Mouse (Mus musculus): ENCODE measurements around the gene Gfod2. TPM values are rescaled to one million over a fixed set of nuclear protein-coding genes. Genes with fewer than 3 reads are reported as not detected.
A peak's percentile ranks its signal among the peaks of the same experiment; 100 is the strongest.

Gene Gfod2
- polyA plus RNA-seq, 1 experiment from 2014 or later = 36.6 TPM

DNA sequence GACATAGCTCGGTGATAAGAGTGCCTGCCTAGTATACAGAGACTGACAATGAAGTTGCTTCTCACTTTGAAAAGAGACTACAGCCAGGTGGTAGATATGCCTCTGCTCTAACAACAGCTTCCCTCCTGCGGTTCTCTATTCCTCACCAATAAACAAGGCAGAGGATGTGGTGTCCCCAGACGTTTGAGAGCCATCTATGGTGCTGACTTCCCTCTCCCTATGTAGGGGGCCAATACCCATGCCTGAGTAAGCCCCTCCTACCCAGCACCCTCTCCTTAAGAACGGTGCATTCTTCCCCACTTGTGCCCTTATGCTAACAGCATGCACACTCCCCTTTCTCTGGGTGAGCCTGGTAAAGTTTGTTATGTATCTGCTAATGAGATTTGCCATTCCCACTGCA lies 30.5 kb upstream of the Gfod2 start:
- WGBS = 63% methylated on average over 4 of the region's 4 CpGs
- H3K9me3 ChIP-seq = no peaks in the 10 kb centered on the region
- no peak for DNase-seq (ENCODE audit: low spot score)
- peaks cover 77% of the 10 kb centered on the region for H3K36me3 ChIP-seq (replicated peaks)
- H3K27ac ChIP-seq (replicated peaks) = no peak overlapping the region
- H3K4me1 ChIP-seq = peaks cover 11% of the 10 kb centered on the region
- H3K4me3 ChIP-seq = no peak overlapping the region
- no peaks in the 10 kb centered on the region for H3K27me3 ChIP-seq (replicated peaks; ENCODE audit: low read depth, poor library complexity, severe bottlenecking)

DNA sequence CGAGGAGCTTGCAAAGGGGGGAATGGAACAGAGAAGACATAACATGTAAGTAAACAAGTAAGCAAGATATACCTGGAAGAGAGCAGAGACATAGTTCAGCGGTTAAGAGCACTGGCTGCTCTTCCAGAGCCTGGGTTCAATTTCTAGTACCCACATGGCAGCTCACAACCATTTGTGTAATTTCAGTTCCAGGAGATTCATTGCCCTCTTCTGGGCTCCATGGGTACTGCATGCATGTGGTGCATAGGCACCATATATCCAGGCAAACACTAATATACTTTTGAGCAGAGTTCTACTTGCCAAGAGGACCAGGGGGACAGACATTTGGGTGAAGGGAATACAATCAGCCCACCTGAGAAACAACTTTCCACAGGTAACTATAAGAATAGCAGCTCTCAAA lies 29.8 kb upstream of the Gfod2 start:
- Histone ChIP-seq H3K27ac (replicated peaks) (no peak overlapping the region), H3K4me3 (no peak overlapping the region), H3K9me3 (no peaks in the 10 kb centered on the region), H3K27me3 (replicated peaks; ENCODE audit: low read depth, poor library complexity, severe bottlenecking) (no peaks in the 10 kb centered on the region), H3K36me3 (replicated peaks) (peaks cover 77% of the 10 kb centered on the region), H3K4me1 (peaks cover 6% of the 10 kb centered on the region)
- 84% methylated on average over 2 of the region's 2 CpGs for WGBS
- peak; percentile 64 for DNase-seq (ENCODE audit: low spot score)

DNA sequence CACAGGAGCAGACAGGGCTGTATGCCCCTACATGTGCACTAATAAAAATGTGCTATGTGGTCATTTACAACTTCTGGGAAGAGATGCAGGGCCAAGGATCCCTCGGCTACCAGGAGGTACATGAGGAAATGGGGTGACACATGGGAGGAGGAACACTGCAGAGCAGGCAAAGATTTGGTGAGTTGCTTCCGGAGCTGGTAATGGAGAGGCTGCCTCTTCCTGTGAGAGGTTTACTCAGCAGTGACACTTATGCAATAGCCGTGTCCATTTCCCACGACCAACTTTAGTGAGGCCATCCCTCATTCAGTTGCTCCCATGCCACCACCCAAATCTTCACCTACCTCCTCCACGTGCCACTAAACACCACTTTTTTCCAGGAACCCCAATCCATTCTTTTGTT lies 21.8 kb upstream of the Gfod2 start:
- Histone ChIP-seq H3K4me1 (no peaks in the 10 kb centered on the region), H3K27ac (replicated peaks) (no peak overlapping the region), H3K27me3 (replicated peaks; ENCODE audit: low read depth, poor library complexity, severe bottlenecking) (no peaks in the 10 kb centered on the region), H3K36me3 (replicated peaks) (peaks cover 97% of the 10 kb centered on the region), H3K9me3 (no peaks in the 10 kb centered on the region), H3K4me3 (no peak overlapping the region)
- no peak for DNase-seq (ENCODE audit: low spot score)
- 89% methylated on average over 5 of the region's 5 CpGs for WGBS

DNA sequence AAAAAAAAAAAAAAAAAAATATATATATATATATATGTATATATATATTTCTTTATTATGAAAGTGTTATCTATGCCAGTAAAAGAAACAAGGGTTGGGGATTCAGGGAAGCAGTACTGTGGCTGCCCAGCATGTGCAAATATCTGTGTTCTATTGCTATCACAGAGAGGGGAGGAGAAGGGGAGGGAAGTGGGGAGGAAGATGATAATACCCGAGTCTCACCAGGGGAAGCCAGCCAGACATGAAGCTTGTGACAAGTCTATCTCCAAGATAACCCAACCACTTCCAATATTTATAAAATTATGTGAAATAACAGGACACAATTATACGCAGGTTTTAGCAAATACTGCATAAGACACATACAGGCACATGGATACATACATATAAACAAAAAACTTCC lies 19.4 kb upstream of the Gfod2 start:
- peaks cover 99% of the 10 kb centered on the region for H3K36me3 ChIP-seq (replicated peaks)
- WGBS = 93% methylated on average over 2 of the region's 2 CpGs
- no peak overlapping the region for H3K27ac ChIP-seq (replicated peaks)
- no peak for DNase-seq (ENCODE audit: low spot score)
- no peaks in the 10 kb centered on the region for H3K4me1 ChIP-seq
- no peak overlapping the region for H3K4me3 ChIP-seq
- no peaks in the 10 kb centered on the region for H3K27me3 ChIP-seq (replicated peaks; ENCODE audit: low read depth, poor library complexity, severe bottlenecking)
- H3K9me3 ChIP-seq = no peaks in the 10 kb centered on the region

- no peaks in the 10 kb centered on the region for H3K4me1 ChIP-seq
- H3K4me3 ChIP-seq = no peak overlapping the region
- H3K36me3 ChIP-seq (replicated peaks) = peaks cover 95% of the 10 kb centered on the region
- H3K27ac ChIP-seq (replicated peaks) = no peak overlapping the region
- H3K9me3 ChIP-seq = no peaks in the 10 kb centered on the region
- H3K27me3 ChIP-seq (replicated peaks; ENCODE audit: low read depth, poor library complexity, severe bottlenecking) = no peaks in the 10 kb centered on the region
- no peak for DNase-seq (ENCODE audit: low spot score)
- 95% methylated on average over 5 of the region's 5 CpGs for WGBS
These were observed 16.0 kb upstream of the Gfod2 start for GRCm38 (mm10) chr8:105774498-105774897.

DNA sequence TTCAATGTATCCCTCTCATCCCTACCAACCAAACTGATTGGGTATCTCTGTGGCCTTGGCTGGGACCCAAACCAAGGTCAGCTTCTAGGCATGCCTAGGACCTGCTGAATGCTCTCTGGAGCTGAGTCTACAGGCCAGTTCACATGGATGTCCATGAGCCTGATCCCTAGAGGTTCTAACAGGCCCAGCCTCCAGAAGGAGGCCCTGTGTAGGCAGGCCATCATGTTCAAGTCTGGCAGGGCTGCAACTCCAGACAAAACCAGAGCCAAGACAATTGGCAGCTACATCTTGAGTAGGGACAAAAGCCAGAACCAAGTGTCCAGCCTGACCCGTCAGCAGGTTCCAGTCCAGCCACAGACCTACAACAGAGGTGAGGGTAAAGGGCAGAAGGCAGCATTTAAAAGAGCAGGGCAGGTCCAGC lies 15.0 kb upstream of the Gfod2 start:
- DNase-seq (ENCODE audit: low spot score) = no peak
- peaks cover 95% of the 10 kb centered on the region for H3K36me3 ChIP-seq (replicated peaks)
- 97% methylated on average over 1 of the region's 1 CpGs for WGBS
- H3K9me3 ChIP-seq = no peaks in the 10 kb centered on the region
- no peaks in the 10 kb centered on the region for H3K4me1 ChIP-seq
- H3K27me3 ChIP-seq (replicated peaks; ENCODE audit: low read depth, poor library complexity, severe bottlenecking) = no peaks in the 10 kb centered on the region
- H3K27ac ChIP-seq (replicated peaks) = no peak overlapping the region
- H3K4me3 ChIP-seq = no peak overlapping the region

DNA sequence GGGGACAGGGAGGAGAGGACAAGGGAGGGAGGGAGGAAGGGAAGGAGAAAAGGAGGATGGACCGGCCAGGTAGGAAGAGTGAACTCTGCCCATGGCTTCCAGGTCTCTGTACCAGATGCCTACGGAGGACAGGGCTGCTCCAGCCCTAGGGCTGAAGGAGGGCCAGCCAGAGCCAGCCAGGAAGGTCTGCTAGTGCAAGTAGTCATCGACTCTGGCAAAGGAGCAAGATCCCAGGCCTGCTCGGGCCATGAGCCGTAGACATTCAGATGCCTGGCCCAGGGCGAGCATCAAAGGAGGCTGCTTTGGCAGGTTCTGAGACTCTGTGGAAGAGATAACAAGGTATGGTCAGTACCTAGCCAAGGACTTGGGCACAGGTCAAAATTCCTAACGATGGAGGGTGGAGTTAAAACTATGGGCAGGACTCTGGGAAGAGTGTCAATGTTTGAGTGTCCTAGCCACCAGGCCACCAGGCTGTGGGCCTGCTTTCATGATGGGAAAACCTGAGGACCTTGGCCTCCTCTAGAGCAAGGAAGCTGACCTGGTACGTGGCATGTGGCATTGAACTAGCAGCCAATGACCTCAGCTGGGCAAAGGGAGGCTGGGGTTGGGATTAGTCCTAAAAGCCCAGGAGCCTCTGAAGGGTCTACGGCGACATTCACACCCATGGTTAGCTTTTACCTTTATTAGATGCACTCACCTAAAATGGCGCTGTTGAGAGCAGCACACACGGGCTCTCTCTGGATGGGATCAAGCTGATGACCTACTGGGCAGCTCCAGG lies 13.1 kb upstream of the Gfod2 start:
- DNase-seq (ENCODE audit: low spot score) = no peak
- peaks cover 87% of the 10 kb centered on the region for H3K36me3 ChIP-seq (replicated peaks)
- WGBS = 94% methylated on average over 12 of the region's 12 CpGs
- H3K27ac ChIP-seq (replicated peaks) = no peak overlapping the region
- no peaks in the 10 kb centered on the region for H3K9me3 ChIP-seq
- H3K4me3 ChIP-seq = no peak overlapping the region
- no peaks in the 10 kb centered on the region for H3K27me3 ChIP-seq (replicated peaks; ENCODE audit: low read depth, poor library complexity, severe bottlenecking)
- H3K4me1 ChIP-seq = no peaks in the 10 kb centered on the region

GRCm38 (mm10) chr8:105770609-105771008 lies 12.1 kb upstream of the Gfod2 start:
- Histone ChIP-seq H3K36me3 (replicated peaks) (peaks cover 77% of the 10 kb centered on the region), H3K27me3 (replicated peaks; ENCODE audit: low read depth, poor library complexity, severe bottlenecking) (no peaks in the 10 kb centered on the region)
- 87% methylated on average over 1 of the region's 1 CpGs for WGBS

GRCm38 (mm10) chr8:105768485-105769257 lies 10.2 kb upstream of the Gfod2 start:
- DNase-seq (ENCODE audit: low spot score) = no peak
- Histone ChIP-seq H3K27me3 (replicated peaks; ENCODE audit: low read depth, poor library complexity, severe bottlenecking) (no peaks in the 10 kb centered on the region), H3K4me1 (no peaks in the 10 kb centered on the region), H3K27ac (replicated peaks) (no peak overlapping the region), H3K9me3 (no peaks in the 10 kb centered on the region), H3K36me3 (replicated peaks) (peaks cover 57% of the 10 kb centered on the region), H3K4me3 (no peak overlapping the region)
- WGBS = 92% methylated on average over 5 of the region's 5 CpGs

More at GRCm38 (mm10) chr8:105770609-105771008, 12.1 kb upstream of the Gfod2 start:
- Histone ChIP-seq H3K9me3 (no peaks in the 10 kb centered on the region), H3K4me3 (no peak overlapping the region), H3K4me1 (no peaks in the 10 kb centered on the region), H3K27ac (replicated peaks) (no peak overlapping the region)
- peak; percentile 41 for DNase-seq (ENCODE audit: low spot score)

GRCm38 (mm10) chr8:105757796-105758276 lies 628 bp downstream of the Gfod2 start:
- peak overlapping the region; percentile 91 for H3K27ac ChIP-seq (replicated peaks)
- no peaks in the 10 kb centered on the region for H3K9me3 ChIP-seq
- peaks cover 20% of the 10 kb centered on the region for H3K36me3 ChIP-seq (replicated peaks)
- no peaks in the 10 kb centered on the region for H3K27me3 ChIP-seq (replicated peaks; ENCODE audit: low read depth, poor library complexity, severe bottlenecking)
- 2% methylated on average over 12 of the region's 12 CpGs for WGBS
- no peak for DNase-seq (ENCODE audit: low spot score)
- peaks cover 12% of the 10 kb centered on the region for H3K4me1 ChIP-seq
- peak overlapping the region; percentile 98 for H3K4me3 ChIP-seq

DNA sequence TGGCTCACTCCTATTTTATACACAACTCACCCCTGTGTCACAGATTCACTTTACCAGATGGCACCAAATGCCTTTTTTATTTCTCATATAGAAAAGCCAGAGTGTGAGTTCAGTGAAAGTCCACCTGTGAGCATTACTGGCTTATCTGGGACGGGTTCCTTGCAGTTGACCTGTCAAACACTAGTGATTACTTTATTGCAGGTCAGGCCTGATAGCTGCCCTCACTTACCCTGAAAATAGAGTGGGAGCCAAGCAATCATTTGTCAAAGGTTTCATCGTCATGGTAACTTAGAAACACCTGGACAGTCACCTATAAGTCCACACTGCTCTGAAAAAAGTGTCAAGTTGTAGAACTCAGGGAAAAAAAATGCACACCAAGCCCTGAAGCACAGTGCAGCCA lies 3.8 kb downstream of the Gfod2 start:
- H3K27me3 ChIP-seq (replicated peaks; ENCODE audit: low read depth, poor library complexity, severe bottlenecking) = no peaks in the 10 kb centered on the region
- H3K4me3 ChIP-seq = no peak overlapping the region
- no peaks in the 10 kb centered on the region for H3K9me3 ChIP-seq
- H3K4me1 ChIP-seq = peaks cover 28% of the 10 kb centered on the region
- H3K27ac ChIP-seq (replicated peaks) = no peak overlapping the region
- 83% methylated on average over 2 of the region's 2 CpGs for WGBS
- no peak for DNase-seq (ENCODE audit: low spot score)
- H3K36me3 ChIP-seq (replicated peaks) = peaks cover 20% of the 10 kb centered on the region

DNA sequence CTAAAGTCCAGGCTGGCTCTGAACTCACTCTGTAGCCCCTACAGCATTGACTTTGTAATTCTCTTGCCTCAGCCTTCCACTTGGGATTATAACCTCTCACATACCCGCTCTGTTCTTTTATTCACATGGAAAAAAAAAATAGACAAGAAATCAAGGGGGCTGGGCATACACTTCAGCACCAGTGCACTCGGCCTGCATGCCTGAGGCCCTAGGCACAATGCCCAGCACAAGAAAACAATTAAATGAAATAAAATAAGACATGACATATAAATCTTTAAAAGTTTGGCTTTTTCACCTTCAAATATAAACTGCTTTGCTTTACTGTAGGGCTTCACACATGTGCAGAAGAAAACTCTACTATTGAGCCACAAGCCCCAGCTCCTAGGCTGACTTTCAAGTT lies 4.5 kb downstream of the Gfod2 start:
- H3K4me3 ChIP-seq = no peak overlapping the region
- 82% methylated on average over 2 of the region's 2 CpGs for WGBS

DNA sequence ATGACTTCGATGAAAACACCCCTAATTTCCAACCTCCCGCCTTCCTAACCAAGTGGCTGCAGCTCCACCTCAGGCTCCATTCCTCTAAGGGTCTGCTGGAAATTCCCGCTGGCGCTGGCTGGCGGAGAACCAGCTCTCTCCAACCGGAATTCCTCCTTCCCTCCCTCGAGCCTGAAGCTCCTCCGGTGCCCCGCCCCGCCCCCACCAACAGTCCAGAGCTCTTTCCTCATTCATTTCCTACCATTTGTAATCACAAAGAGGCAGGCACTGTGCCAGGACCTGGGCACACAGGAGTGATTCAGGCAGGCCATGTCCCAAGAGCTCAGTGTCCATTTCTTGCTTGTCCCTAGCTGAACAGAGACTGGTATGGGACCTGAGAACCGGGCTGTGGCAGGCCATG lies 7.9 kb downstream of the Gfod2 start:
- WGBS = 13% methylated on average over 11 of the region's 11 CpGs
- no peaks in the 10 kb centered on the region for H3K9me3 ChIP-seq
- no peaks in the 10 kb centered on the region for H3K27me3 ChIP-seq (replicated peaks; ENCODE audit: low read depth, poor library complexity, severe bottlenecking)
- peak overlapping the region; percentile 72 for H3K27ac ChIP-seq (replicated peaks)
- peak; percentile 55 for DNase-seq (ENCODE audit: low spot score)
- H3K36me3 ChIP-seq (replicated peaks) = peaks cover 23% of the 10 kb centered on the region
- H3K4me3 ChIP-seq = peak overlapping the region; percentile 33
- H3K4me1 ChIP-seq = peaks cover 32% of the 10 kb centered on the region

More for the DNA sequence above, 4.5 kb downstream of the Gfod2 start:
- Histone ChIP-seq H3K36me3 (replicated peaks) (peaks cover 20% of the 10 kb centered on the region), H3K4me1 (peaks cover 31% of the 10 kb centered on the region), H3K27me3 (replicated peaks; ENCODE audit: low read depth, poor library complexity, severe bottlenecking) (no peaks in the 10 kb centered on the region), H3K9me3 (no peaks in the 10 kb centered on the region), H3K27ac (replicated peaks) (no peak overlapping the region)
- no peak for DNase-seq (ENCODE audit: low spot score)
